31 mouse cellular contexts compared by ENCODE assay signal in the genomic region with DNA sequence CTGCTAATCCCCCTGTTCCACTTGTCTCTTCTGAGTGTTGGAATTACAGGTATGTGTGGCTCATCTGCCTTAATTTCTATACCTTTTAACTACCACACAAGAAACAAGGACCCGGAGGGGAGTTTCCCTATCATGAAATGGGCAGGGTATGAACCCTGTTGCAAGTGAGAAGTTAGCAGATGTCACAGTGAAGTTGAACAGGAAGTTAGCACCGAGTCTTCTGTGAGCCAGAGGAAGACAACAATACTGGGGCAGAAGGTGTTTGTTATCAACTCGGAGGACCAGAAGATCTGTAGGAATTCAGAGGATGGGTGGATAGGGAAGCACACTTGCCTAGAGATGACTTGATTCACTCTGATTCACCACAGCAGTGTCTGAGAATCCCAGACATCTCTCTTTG.
DNase-seq lines count a peak whose midpoint lies in the region; ATAC-seq and TF ChIP-seq lines count a peak whose summit lies in the region.
"Had no signal": no experiment of that assay in that cellular context is flagged by ENCODE, and none has a peak within 500 bp of the region (broad histone marks: within the 10 kb centered on the region; RNA-seq: fewer than 3 reads in every experiment).

No protein-coding gene starts in this region.

- peaks cover 6% of the 10 kb centered on the region; the same call in 1 of the 2 replicates for H3K4me1 ChIP-seq in heart, embryonic 11.5 days (ENCODE audit: control insufficient read depth, insufficient read depth, low read length)
- 0 out of 2 replicates have a peak, but pooled peaks cover 3% of the 10 kb centered on the region for H3K4me1 ChIP-seq in liver, embryonic 11.5 days (replicated peaks; ENCODE audit: control insufficient read depth, insufficient read depth, low read length)
- no peaks in the 10 kb centered on the region for H3K4me1 ChIP-seq in liver, postnatal 0 days (ENCODE audit: insufficient read depth)
- H3K4me1 ChIP-seq: hindbrain, embryonic 10.5 days; hindbrain, embryonic 15.5 days; liver, embryonic 15.5 days had no signal

- TF ChIP-seq CTCF in liver, postnatal 0 days (IDR thresholded peaks at IDR 0.05; ENCODE audit: low read depth), result no peak

- no peaks in the 10 kb centered on the region for H3K9me3 ChIP-seq in heart, embryonic 11.5 days (replicated peaks; ENCODE audit: control insufficient read depth, low read length)
- no peaks in the 10 kb centered on the region for H3K9me3 ChIP-seq in liver, embryonic 11.5 days (ENCODE audit: control insufficient read depth, low read length)
- no peaks in the 10 kb centered on the region for H3K9me3 ChIP-seq in liver, postnatal 0 days (ENCODE audit: low read length)
- H3K9me3 ChIP-seq: forebrain, embryonic 13.5 days; hindbrain, embryonic 10.5 days; hindbrain, embryonic 15.5 days; liver, embryonic 15.5 days; lung, embryonic 15.5 days; neural tube, embryonic 15.5 days had no signal

- H3K4me2 ChIP-seq in heart, embryonic 11.5 days, result no peak overlapping the region
- H3K4me2 ChIP-seq in liver, embryonic 11.5 days, result no peak overlapping the region
- H3K4me2 ChIP-seq in liver, postnatal 0 days (ENCODE audit: low read depth, low read length), result no peak overlapping the region
- H3K4me2 ChIP-seq: forebrain, embryonic 13.5 days; hindbrain, embryonic 15.5 days; liver, embryonic 15.5 days; lung, embryonic 15.5 days; neural tube, embryonic 15.5 days had no signal

- no peak for ATAC-seq in heart, embryonic 11.5 days (replicated peaks; ENCODE audit: insufficient number of reproducible peaks, low FRiP score, low TSS enrichment)
- no peak for ATAC-seq in liver, embryonic 11.5 days (replicated peaks; ENCODE audit: low FRiP score)
- ATAC-seq in liver, postnatal 0 days, result no peak
- ATAC-seq: CD4-positive, CD25-positive, alpha-beta regulatory T cell, adult 4 months; intestine, embryonic 16.5 days had no signal

- H3K36me3 ChIP-seq in heart, embryonic 11.5 days (ENCODE audit: control insufficient read depth, insufficient read depth, low read length), result 0 out of 2 replicates have a peak, but pooled peaks cover 2% of the 10 kb centered on the region
- H3K36me3 ChIP-seq in liver, embryonic 11.5 days (ENCODE audit: control insufficient read depth, insufficient read depth, low read length), result no peaks in the 10 kb centered on the region
- H3K36me3 ChIP-seq in liver, postnatal 0 days (replicated peaks; ENCODE audit: insufficient read depth, low read length), result no peaks in the 10 kb centered on the region
- H3K36me3 ChIP-seq: hindbrain, embryonic 10.5 days; hindbrain, embryonic 15.5 days; liver, embryonic 15.5 days; lung, embryonic 15.5 days; neural tube, embryonic 15.5 days had no signal

- no peak overlapping the region for H3K27ac ChIP-seq in heart, embryonic 11.5 days (ENCODE audit: low read depth, low read length)
- H3K27ac ChIP-seq in liver, embryonic 11.5 days (ENCODE audit: low read depth, low read length), result no peak overlapping the region
- no peak overlapping the region for H3K27ac ChIP-seq in liver, postnatal 0 days (ENCODE audit: low read depth)
- H3K27ac ChIP-seq: forebrain, embryonic 13.5 days; heart, adult 2 months; hindbrain, embryonic 10.5 days; hindbrain, embryonic 15.5 days; kidney, postnatal 0 days; liver, embryonic 15.5 days; neural tube, embryonic 15.5 days had no signal

- DNase-seq in heart, adult 11 months, result peak; percentile 76
- peak; percentile 23 for DNase-seq in liver, embryonic 11.5 days (ENCODE audit: low spot score)
- DNase-seq in liver, postnatal 0 days, result no peak
- DNase-seq in induced T-regulatory cell, adult 2 months (ENCODE audit: low read depth), result peak; percentile 0
- DNase-seq in adrenal gland, postnatal 10 days, result no peak
- DNase-seq in layer of hippocampus, adult 8-10 months (ENCODE audit: low spot score in 2 of 2), result no peak
- DNase-seq: adrenal gland, postnatal 36 days; cerebellum, adult 18-20 months; cerebellum, postnatal 10 days; gastrocnemius, postnatal 25 days; heart, adult 2 months; kidney, adult 8-10 months; kidney, postnatal 4 days; layer of hippocampus, adult 9-11 months; liver; lung, postnatal 4 days; midbrain, embryonic 14.5 days; right cerebral cortex, postnatal 25 days; spleen, adult 18-20 months; thymus, adult 2 months; thymus, postnatal 36 days had no signal

- H3K9ac ChIP-seq in heart, embryonic 11.5 days (ENCODE audit: low read depth, low read length), result no peak overlapping the region
- no peak overlapping the region for H3K9ac ChIP-seq in liver, embryonic 11.5 days (ENCODE audit: low read depth, low read length)
- H3K9ac ChIP-seq in liver, postnatal 0 days (replicated peaks), result no peak overlapping the region
- H3K9ac ChIP-seq: forebrain, embryonic 13.5 days; hindbrain, embryonic 15.5 days; liver, embryonic 15.5 days; lung, embryonic 15.5 days; neural tube, embryonic 15.5 days had no signal

- 46% methylated on average over 3 of the region's 3 CpGs for WGBS in heart, embryonic 11.5 days (ENCODE audit: insufficient replicate concordance)
- WGBS in liver, embryonic 11.5 days, result 39% methylated on average over 3 of the region's 3 CpGs
- 31% methylated on average over 3 of the region's 3 CpGs for WGBS in liver, postnatal 0 days (ENCODE audit: insufficient replicate concordance)

- no peak for TF ChIP-seq EP300 in liver, postnatal 0 days (IDR thresholded peaks at IDR 0.05; ENCODE audit: low read depth)

- no peak overlapping the region for H3K4me3 ChIP-seq in heart, embryonic 11.5 days (ENCODE audit: low read depth, low read length)
- H3K4me3 ChIP-seq in liver, embryonic 11.5 days (ENCODE audit: low read depth, low read length), result no peak overlapping the region
- no peak overlapping the region for H3K4me3 ChIP-seq in liver, postnatal 0 days (ENCODE audit: low read depth, low read length)
- H3K4me3 ChIP-seq: forebrain, embryonic 13.5 days; heart, adult 2 months; hindbrain, embryonic 10.5 days; hindbrain, embryonic 15.5 days; liver, embryonic 15.5 days; lung, embryonic 15.5 days; neural tube, embryonic 15.5 days had no signal

- no peaks in the 10 kb centered on the region for H3K27me3 ChIP-seq in heart, embryonic 11.5 days (ENCODE audit: control insufficient read depth, insufficient read depth, low read length)
- H3K27me3 ChIP-seq in liver, embryonic 11.5 days (replicated peaks; ENCODE audit: control insufficient read depth, insufficient read depth, low read length), result no peaks in the 10 kb centered on the region
- no peaks in the 10 kb centered on the region for H3K27me3 ChIP-seq in liver, postnatal 0 days (ENCODE audit: insufficient read depth, low read length)
- H3K27me3 ChIP-seq: forebrain, embryonic 13.5 days; hindbrain, embryonic 15.5 days; liver, embryonic 15.5 days; lung, embryonic 15.5 days; neural tube, embryonic 15.5 days had no signal

Comparison
In these comparisons a context has a peak if more than half of its experiments do, and no peak if none do; other contexts are left out.
1. DNase-seq: peak in heart, adult 11 months (single experiment), liver, embryonic 11.5 days (single experiment) and induced T-regulatory cell, adult 2 months (single experiment); none in liver, postnatal 0 days (single experiment), adrenal gland, postnatal 10 days (single experiment) and layer of hippocampus, adult 8-10 months (0 of 2).